Comparison of ENCODE assay signal across 9 mouse cellular contexts in genomic region chr4:109729281-109729680, GRCm38 (mm10). TPM values are rescaled to one million over a fixed set of nuclear protein-coding genes. Genes with fewer than 3 reads are reported as not detected.
DNase-seq lines count a peak whose midpoint lies in the region; ATAC-seq and TF ChIP-seq lines count a peak whose summit lies in the region.
"Had no signal": no experiment of that assay in that cellular context is flagged by ENCODE, and none has a peak within 500 bp of the region (broad histone marks: within the 10 kb centered on the region; RNA-seq: fewer than 3 reads in every experiment).

No protein-coding gene starts in this region.

- 10% methylated on average over 2 of the region's 2 CpGs for WGBS in embryonic facial prominence, embryonic 14.5 days
- 10% methylated on average over 2 of the region's 2 CpGs for WGBS in forebrain, embryonic 12.5 days

- DNase-seq in cerebellum, adult 8-10 months: peak; percentile 34
- DNase-seq in cerebellum, adult 11-12 months: no peak
- peak; percentile 21 to 46 for DNase-seq in layer of hippocampus, adult 2 months (ENCODE audit: low spot score in 2 of 2)
- DNase-seq in layer of hippocampus, postnatal 36 days: no peak
- peak; percentile 16 for DNase-seq in ES-E14 (ENCODE audit: low read depth, low spot score)
- DNase-seq in embryonic facial prominence, embryonic 14.5 days (ENCODE audit: low spot score): peak; percentile 53

- H3K9ac ChIP-seq in ES-E14 (ENCODE audit: insufficient read depth, low read depth, low read length, poor library complexity, severe bottlenecking): no peak overlapping the region
- H3K9ac ChIP-seq in embryonic facial prominence, embryonic 14.5 days (ENCODE audit: low read depth, low read length): no peak overlapping the region
- no peak overlapping the region for H3K9ac ChIP-seq in forebrain, embryonic 12.5 days
- H3K9ac ChIP-seq: midbrain, embryonic 12.5 days had no signal

- no peak overlapping the region for H3K4me3 ChIP-seq in layer of hippocampus, adult 2 months
- no peak overlapping the region for H3K4me3 ChIP-seq in ES-E14 (ENCODE audit: insufficient read depth in 1 of 2, low read depth in 1 of 2, low read length in 2 of 2, poor library complexity in 1 of 2, severe bottlenecking in 1 of 2)
- H3K4me3 ChIP-seq in embryonic facial prominence, embryonic 14.5 days (ENCODE audit: low read depth, low read length): no peak overlapping the region
- H3K4me3 ChIP-seq in forebrain, embryonic 12.5 days (replicated peaks): no peak overlapping the region
- H3K4me3 ChIP-seq: midbrain, embryonic 12.5 days had no signal

- H3K27me3 ChIP-seq in embryonic facial prominence, embryonic 14.5 days (replicated peaks; ENCODE audit: control insufficient read depth, insufficient read depth, low read length): no peaks in the 10 kb centered on the region
- no peaks in the 10 kb centered on the region for H3K27me3 ChIP-seq in forebrain, embryonic 12.5 days
- H3K27me3 ChIP-seq: midbrain, embryonic 12.5 days had no signal

- in situ Hi-C loops in ES-E14 (cut with MboI; ENCODE audit: low sequenced_read_pairs in 2 of 2, unreplicated experiment in 2 of 2): no loop called here

- TF ChIP-seq CTCF in layer of hippocampus, adult 2 months (conservative IDR thresholded peaks at IDR 0.05): peak; percentile 92

- H3K4me2 ChIP-seq in embryonic facial prominence, embryonic 14.5 days (ENCODE audit: low read depth, low read length): no peak overlapping the region
- no peak overlapping the region for H3K4me2 ChIP-seq in forebrain, embryonic 12.5 days
- H3K4me2 ChIP-seq: midbrain, embryonic 12.5 days had no signal

- H3K36me3 ChIP-seq in ES-E14 (ENCODE audit: control insufficient read depth, insufficient read depth, low read length, poor library complexity, severe bottlenecking): no peaks in the 10 kb centered on the region; the same call in 1 of the 2 replicates
- no peaks in the 10 kb centered on the region for H3K36me3 ChIP-seq in embryonic facial prominence, embryonic 14.5 days (ENCODE audit: control insufficient read depth, insufficient read depth, low read length)
- H3K36me3 ChIP-seq in forebrain, embryonic 12.5 days (replicated peaks): no peaks in the 10 kb centered on the region
- H3K36me3 ChIP-seq: midbrain, embryonic 12.5 days had no signal

- no peak for ATAC-seq in embryonic facial prominence, embryonic 14.5 days (ENCODE audit: low read depth)
- ATAC-seq in neutrophil, adult 5-6 weeks (ENCODE audit: extremely low read depth, insufficient number of reproducible peaks, low FRiP score, poor library complexity, severe bottlenecking): peak; percentile 44; the same call in 1 of the 2 replicates
- no peak for ATAC-seq in forebrain, embryonic 12.5 days (ENCODE audit: low FRiP score)

- no peak overlapping the region for H3K27ac ChIP-seq in layer of hippocampus, adult 2 months
- no peak overlapping the region for H3K27ac ChIP-seq in ES-E14 (ENCODE audit: insufficient read depth, low read depth, low read length, poor library complexity, severe bottlenecking)
- no peak overlapping the region for H3K27ac ChIP-seq in embryonic facial prominence, embryonic 14.5 days (replicated peaks; ENCODE audit: low read depth, low read length)
- H3K27ac ChIP-seq in forebrain, embryonic 12.5 days: no peak overlapping the region
- H3K27ac ChIP-seq: midbrain, embryonic 12.5 days had no signal

- no peaks in the 10 kb centered on the region for H3K4me1 ChIP-seq in ES-E14 (ENCODE audit: control insufficient read depth in 2 of 2, insufficient read depth in 2 of 2, low read length in 2 of 2, poor library complexity in 1 of 2)
- no peaks in the 10 kb centered on the region for H3K4me1 ChIP-seq in embryonic facial prominence, embryonic 14.5 days (ENCODE audit: control insufficient read depth, insufficient read depth, low read length)
- no peaks in the 10 kb centered on the region for H3K4me1 ChIP-seq in forebrain, embryonic 12.5 days
- H3K4me1 ChIP-seq: midbrain, embryonic 12.5 days had no signal

- no peaks in the 10 kb centered on the region for H3K9me3 ChIP-seq in ES-E14 (ENCODE audit: control insufficient read depth, insufficient read depth, low read depth, low read length)
- H3K9me3 ChIP-seq in embryonic facial prominence, embryonic 14.5 days (ENCODE audit: control insufficient read depth, low read length): no peaks in the 10 kb centered on the region
- no peaks in the 10 kb centered on the region for H3K9me3 ChIP-seq in forebrain, embryonic 12.5 days
- H3K9me3 ChIP-seq: midbrain, embryonic 12.5 days had no signal

TF ChIP-seq in ES-E14, 5 proteins besides CTCF, POLR2A, EP300 and RAD21:
- TF ChIP-seq ZNF384 (IDR thresholded peaks at IDR 0.05; ENCODE audit: low read depth, low read length) (peak; percentile 61), CHD2 (IDR thresholded peaks at IDR 0.05; ENCODE audit: low read depth, low read length) (no peak), MAFK (IDR thresholded peaks at IDR 0.05; ENCODE audit: insufficient read depth, low read depth, low read length) (no peak), ZC3H11A (IDR thresholded peaks at IDR 0.05; ENCODE audit: borderline replicate concordance, low read depth, low read length) (no peak), HCFC1 (IDR thresholded peaks at IDR 0.05; ENCODE audit: borderline replicate concordance, insufficient read depth, low read length) (no peak)

RNA-seq across cellular contexts. Expression of gene Faf1, which starts 52.9 kb away (rescaled TPM):
- 10 to 100 TPM; 26.8 to 27.6 TPM for total RNA-seq in layer of hippocampus, adult 2 months (2021)
- total RNA-seq in layer of hippocampus, postnatal 36 days (2021): 10 to 100 TPM; 23.6 to 26.0 TPM
- 45.3 and 52.3 TPM in 2 replicates for total RNA-seq in ES-E14 (2012; rRNA removed)
- polyA plus RNA-seq in embryonic facial prominence, embryonic 14.5 days (2014; fragmentation: Nextera tagmentation; extraction: Ambion mirVana): 27.9 and 29.3 TPM in 2 replicates
- total RNA-seq in neutrophil, adult 5-6 weeks (2017): 32.5 and 42.1 TPM in 2 replicates
- polyA plus RNA-seq in forebrain, embryonic 12.5 days (2016; fragmentation: Nextera tagmentation; extraction: Ambion mirVana): 40.7 and 43.2 TPM in 2 replicates

Comparison
In these comparisons a context has a peak if more than half of its experiments do, and no peak if none do; other contexts are left out.
1. DNase-seq: peak in cerebellum, adult 8-10 months (single experiment), layer of hippocampus, adult 2 months (2 of 2), ES-E14 (single experiment) and embryonic facial prominence, embryonic 14.5 days (single experiment); none in cerebellum, adult 11-12 months (single experiment) and layer of hippocampus, postnatal 36 days (0 of 2).